Mouse (Mus musculus) frontal cortex, postnatal 14 days (tissue): ENCODE measurements around the gene Bcl2.

ENCODE experiments used
- DNase-seq, 2 experiments: peaks; one replicate each; pipeline ENCODE4 v3.0.0; 2022; ENCODE audit warnings: low spot score in 2 of 2

The Bcl2 gene

DNA sequence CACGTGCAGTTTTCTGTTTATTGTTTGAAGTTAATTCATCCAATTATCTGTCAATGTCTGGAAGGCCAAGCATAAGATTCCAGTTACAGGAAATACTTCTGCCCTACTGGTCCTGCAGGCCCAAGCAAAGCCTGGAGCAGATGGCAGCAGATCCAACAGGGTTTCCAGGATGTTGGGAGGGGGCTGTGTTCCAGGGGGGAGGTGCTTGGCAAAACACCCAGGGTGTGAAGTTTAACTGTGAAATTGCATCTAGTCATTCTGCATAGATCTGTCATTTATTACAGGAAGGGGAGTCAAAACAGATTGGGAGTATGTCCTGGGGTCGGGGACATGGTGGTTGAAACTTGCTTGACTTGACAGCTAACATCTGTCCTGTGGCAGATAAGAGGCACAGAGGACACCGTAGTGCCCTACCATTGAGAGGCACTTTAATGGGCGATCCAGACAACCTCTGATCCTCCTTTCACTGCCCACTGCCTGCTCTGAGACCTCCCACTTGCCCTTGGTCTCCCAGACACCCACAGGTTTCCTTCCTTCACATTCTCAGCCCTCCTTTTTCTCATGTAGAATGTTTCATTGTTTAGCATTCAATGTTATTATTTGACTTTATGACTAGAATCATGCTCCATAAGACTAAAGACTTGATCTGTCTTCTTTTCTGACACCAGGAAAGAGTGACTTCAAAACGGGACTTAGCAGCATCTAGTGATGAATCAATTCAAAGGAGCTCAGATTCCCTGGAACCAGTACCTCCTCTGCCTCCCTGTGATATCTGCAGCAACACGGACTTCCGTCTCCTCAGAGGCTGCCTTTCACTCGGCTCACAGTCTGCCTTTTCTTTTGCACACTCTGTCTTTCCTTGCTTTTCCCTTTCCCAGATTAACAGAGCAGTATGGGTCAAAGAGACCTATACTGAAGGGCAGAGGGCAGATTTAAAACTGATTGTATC lies 47.7 kb downstream of the Bcl2 start:
- DNase-seq, result no peak

GRCm38 (mm10) chr1:106664978-106665377 lies 49.1 kb downstream of the Bcl2 start:
- no peak for DNase-seq

DNA sequence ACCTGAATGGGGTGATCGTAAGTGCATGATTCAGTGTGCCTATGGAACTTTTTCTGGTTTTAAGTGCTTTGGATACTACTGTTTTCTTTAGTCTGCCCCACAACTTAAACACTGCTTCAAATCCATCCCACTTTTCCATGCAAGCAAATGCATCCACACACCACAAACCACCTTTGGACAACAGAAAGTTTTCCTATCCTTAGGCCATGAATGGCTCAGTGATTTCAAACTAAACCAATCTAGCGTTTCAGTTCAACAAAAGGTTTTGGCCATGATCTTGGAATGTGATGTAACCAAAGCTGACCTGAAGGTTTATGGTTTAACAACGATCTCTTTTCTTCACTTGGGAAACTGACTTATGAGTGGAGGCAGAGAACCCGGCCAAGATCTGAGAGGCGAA lies 51.6 kb downstream of the Bcl2 start:
- DNase-seq, result no peak

DNA sequence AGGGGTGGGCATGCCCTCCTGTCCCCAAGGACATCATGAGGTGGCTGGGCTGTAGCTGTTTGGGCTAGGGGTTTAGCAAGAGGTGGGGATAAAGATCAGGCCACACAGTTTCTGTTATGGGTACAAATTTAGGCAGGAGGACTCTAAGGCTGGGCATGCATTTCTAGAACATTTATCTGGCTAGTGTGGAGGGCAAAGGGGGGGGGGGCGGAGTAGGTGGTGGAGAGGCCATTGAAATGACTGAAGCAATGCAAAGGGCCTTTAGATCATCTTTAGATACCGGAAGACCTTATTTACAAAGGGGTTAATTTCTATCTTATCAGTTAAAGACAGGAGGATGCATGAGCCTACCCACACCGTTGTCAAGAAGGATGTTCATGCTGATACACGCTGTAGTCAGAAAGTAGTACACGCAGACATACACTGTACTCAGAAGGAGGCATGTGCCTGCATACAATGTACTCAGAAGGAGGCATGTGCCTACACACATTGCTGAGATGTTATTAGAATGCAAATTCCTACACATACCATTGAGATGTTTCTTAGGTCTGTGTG lies 55.7 kb downstream of the Bcl2 start:
- no peak for DNase-seq

- no peak for DNase-seq
These were observed 57.8 kb downstream of the Bcl2 start for GRCm38 (mm10) chr1:106656207-106656738.

DNA sequence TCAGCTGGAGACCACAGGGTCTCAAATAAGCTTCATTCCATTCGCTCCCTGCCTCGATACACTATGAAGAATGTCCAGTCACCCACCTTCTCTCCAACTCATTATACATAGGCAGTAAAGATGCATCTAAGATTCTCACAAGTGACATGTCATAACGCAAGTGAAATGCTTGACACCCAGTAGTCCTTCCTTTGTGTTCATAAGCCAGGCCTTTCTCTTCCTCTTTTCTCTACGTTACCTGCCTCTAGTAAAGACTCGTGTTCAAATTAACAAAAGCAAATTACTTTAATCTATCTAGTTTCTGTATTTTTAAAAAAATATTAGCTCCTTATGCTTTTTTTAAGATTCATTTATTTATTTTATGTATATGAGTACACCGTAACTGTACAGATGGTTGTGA lies 59.8 kb downstream of the Bcl2 start:
- DNase-seq, result no peak

DNA sequence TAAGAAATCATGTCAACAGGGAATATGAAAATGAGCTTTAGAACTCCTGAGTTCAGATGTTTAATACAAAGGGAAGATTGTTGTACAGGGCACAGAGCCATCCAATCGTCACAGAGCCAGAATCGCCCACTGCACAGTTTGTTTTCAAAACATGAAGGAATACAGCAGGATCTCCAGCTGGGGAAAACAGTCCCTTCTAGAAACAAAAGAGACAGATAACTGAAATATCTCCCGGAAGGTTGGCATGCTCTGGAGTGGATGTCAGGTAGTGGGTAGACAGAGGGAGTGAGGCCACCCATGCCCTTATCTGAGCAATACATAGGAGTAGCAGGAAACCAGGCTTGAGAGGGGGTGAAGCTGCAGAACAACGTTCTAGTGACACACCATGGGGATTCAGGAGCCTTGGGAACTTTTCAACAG lies 60.6 kb downstream of the Bcl2 start:
- DNase-seq, result no peak

GRCm38 (mm10) chr1:106651211-106651610 lies 62.9 kb downstream of the Bcl2 start:
- DNase-seq, result no peak

DNA sequence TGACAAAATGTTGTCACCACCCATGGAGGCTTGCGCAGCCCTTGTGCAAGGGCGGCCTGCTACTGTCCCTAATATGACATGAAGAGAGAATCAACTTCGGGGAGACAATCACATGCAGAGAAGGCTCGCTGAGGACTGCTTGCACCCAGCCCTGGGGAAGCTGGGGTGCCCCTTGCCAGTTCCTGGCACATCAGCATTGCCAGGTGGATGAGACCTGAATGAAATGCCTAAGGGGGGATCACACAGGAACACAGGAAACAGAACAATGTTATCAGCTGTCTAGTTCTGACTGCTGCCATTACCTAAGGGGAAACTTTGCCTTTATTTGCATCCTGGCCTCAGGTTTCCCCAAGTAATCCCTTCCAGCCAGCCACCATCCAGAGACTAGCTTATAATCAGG lies 63.6 kb downstream of the Bcl2 start:
- DNase-seq, result no peak

GRCm38 (mm10) chr1:106647336-106647735 lies 66.7 kb downstream of the Bcl2 start:
- no peak for DNase-seq

- DNase-seq, result no peak
These were observed 69.5 kb downstream of the Bcl2 start for GRCm38 (mm10) chr1:106644566-106644965.

DNA sequence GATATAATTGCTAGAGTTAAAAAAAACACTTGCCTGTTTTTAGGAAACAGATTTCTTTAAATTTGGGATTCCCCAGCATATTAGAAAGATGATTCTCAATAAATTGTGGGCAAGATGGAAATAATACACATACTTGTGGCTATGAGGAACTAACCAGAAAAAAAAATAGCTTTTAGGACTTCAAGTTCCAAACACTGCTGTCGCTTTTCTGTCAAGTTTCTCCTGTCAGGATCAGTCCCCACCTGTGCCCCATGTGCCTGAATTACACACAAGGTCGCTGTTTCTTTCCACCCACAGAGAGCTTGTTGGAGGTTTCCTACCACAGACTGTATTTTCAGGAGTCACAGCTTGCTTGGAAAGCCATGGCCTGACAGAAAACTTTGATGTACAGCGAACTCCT lies 70.5 kb downstream of the Bcl2 start:
- no peak for DNase-seq

DNA sequence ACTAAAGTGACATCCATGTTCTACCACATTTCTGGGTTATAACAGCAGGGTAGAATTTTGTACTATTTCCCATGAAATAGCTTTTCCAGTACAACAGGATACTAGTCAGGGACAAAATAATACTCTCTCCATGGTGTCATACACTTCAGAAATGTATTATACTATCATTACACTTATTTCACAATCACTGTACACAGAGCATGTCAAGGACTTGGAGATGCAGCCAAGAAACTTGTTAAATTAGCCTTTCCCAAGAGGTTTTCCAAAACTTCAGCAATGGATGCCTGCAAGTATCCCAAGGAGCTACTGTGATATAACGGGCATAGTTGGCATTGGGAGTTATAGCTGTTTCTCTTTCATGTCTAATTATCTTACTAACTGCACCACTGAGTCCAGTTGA lies 73.5 kb downstream of the Bcl2 start:
- no peak for DNase-seq

GRCm38 (mm10) chr1:106637705-106638104 lies 76.4 kb downstream of the Bcl2 start:
- DNase-seq, result no peak

- no peak for DNase-seq
These were observed 77.4 kb downstream of the Bcl2 start for GRCm38 (mm10) chr1:106636714-106637113.

- no peak for DNase-seq
These were observed 80.9 kb downstream of the Bcl2 start for GRCm38 (mm10) chr1:106633207-106633606.

DNA sequence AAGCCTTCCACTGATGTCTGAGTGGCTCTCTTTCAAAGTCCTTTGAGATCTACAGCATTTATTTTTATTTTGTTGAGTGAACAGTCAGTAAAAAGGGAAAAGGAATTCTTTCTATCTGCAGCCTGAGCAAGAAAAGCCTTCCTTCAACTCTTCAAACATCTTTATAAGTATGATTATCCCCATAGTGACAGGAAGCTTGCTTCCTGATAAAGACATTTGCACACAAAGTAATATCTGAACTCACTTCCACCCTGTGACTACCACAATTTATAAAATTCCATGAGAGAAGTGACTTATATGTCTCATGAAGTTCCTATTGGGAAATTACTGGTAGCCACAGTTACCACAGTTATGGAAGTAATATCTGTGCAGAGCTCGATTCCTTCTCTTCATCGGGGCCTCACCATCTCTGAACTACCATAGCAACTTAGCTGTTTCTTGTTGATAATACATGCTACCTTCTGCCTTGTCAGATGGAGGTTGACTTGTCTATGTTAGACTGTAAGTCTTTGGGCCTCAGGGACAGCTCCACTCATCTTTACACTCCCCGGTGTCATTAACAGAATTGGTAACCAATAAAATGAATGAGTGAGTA lies 82.1 kb downstream of the Bcl2 start:
- no peak for DNase-seq

DNA sequence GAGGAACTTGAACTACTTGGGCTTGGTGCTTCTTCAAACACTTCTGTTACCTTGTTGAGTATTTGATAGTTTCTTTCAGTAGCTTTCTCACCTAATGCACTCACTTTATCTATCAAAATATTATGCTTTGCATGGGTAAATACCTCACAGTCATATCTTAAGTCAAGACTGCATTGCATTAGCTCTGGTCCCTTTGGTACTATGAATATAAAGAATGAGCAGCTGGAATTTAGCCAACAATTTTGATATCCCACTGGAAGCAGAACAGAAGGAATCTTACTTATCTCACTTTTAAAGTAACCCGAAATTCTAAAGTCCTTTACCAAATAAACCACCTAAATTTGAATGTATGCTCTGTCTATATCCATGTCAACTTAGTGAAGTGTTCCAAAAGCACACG lies 83.1 kb downstream of the Bcl2 start:
- DNase-seq, result no peak

GRCm38 (mm10) chr1:106629931-106630682 lies 84.0 kb downstream of the Bcl2 start:
- DNase-seq, result no peak

GRCm38 (mm10) chr1:106629470-106629830 lies 84.6 kb downstream of the Bcl2 start:
- no peak for DNase-seq

DNA sequence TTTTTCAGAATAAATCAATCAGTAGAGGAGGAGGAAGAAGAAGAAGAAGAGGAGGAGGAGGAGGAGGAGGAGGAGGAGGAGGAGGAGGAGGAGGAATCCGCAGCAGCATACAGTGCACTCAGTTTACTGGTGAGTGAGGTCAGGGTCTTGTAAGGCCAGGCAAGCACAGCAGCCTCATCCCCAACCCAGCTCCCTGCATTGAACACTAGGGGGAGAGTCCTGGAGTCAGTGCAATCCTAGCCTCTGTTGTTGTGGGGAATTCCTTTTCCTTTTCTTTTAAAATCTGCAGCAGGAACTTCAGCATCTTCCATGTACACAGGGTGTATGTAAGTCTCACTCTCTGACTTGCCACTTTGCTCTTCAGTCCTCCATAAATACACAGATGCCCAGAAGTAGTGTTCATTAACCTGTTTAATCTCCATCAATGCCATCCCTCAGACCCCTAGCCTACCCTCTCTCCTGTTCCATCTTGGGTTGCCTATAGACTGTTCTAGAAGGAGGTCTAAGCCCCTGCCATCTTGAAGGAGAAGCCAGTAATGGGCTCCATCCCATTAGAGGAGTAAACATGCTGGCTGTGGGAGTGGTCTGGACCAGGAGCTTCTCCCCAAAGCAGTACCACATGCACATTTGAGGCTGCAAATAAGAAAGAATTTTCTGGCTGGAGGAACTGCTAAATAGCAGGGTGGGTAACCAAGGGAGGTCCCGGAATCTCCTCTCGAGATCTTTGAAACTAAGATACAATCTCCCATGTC lies 85.2 kb downstream of the Bcl2 start:
- no peak for DNase-seq
